Mouse (Mus musculus): ENCODE results near the gene Rbfox1. TPM values are rescaled to one million over a fixed set of nuclear protein-coding genes. Genes with fewer than 3 reads are reported as not detected.

Gene Rbfox1
- polyA plus RNA-seq, 1 experiment: 0.22 TPM

- no peak for TF ChIP-seq FOSL1 (IDR thresholded peaks at IDR 0.05; ENCODE audit: insufficient read depth, low read length, poor library complexity, severe bottlenecking)
- TF ChIP-seq USF1 (IDR thresholded peaks at IDR 0.05; ENCODE audit: low read depth): no peak
- TF ChIP-seq MYOD1 (IDR thresholded peaks at IDR 0.05; ENCODE audit: control insufficient read depth, insufficient read length, low read depth): no peak
- TF ChIP-seq CEBPB (IDR thresholded peaks at IDR 0.05; ENCODE audit: low read depth): no peak
- no peak for TF ChIP-seq MAX (IDR thresholded peaks at IDR 0.05)
- Histone ChIP-seq H3K27me3 (ENCODE audit: control insufficient read depth, insufficient read depth, insufficient read length) (no peaks in the 10 kb centered on the region), H3K4me3 (ENCODE audit: insufficient read depth, poor library complexity, severe bottlenecking) (no peak overlapping the region), H3K79me2 (ENCODE audit: control insufficient read depth, insufficient read depth) (no peaks in the 10 kb centered on the region), H3K36me3 (ENCODE audit: control insufficient read depth, insufficient read depth) (no peaks in the 10 kb centered on the region), H3K79me3 (ENCODE audit: low read depth) (no peaks in the 10 kb centered on the region), H3ac (ENCODE audit: control insufficient read depth, insufficient read length, low read depth) (no peak overlapping the region)
These were observed 212.3 kb downstream of the Rbfox1 start for GRCm38 (mm10) chr16:6097244-6098040.

- H3K4me3 ChIP-seq (ENCODE audit: insufficient read depth, poor library complexity, severe bottlenecking): no peak overlapping the region
- no peaks in the 10 kb centered on the region for H3K79me3 ChIP-seq (ENCODE audit: low read depth)
- no peak overlapping the region for H3ac ChIP-seq (ENCODE audit: control insufficient read depth, insufficient read length, low read depth)
- no peaks in the 10 kb centered on the region for H3K79me2 ChIP-seq (ENCODE audit: control insufficient read depth, insufficient read depth)
- no peaks in the 10 kb centered on the region for H3K36me3 ChIP-seq (ENCODE audit: control insufficient read depth, insufficient read depth)
- no peak for TF ChIP-seq MYOD1 (IDR thresholded peaks at IDR 0.05; ENCODE audit: control insufficient read depth, insufficient read length, low read depth)
- no peak for TF ChIP-seq MYOG (IDR thresholded peaks at IDR 0.05; ENCODE audit: control insufficient read depth, extremely low read depth, insufficient read length)
- no peak for TF ChIP-seq USF1 (IDR thresholded peaks at IDR 0.05; ENCODE audit: low read depth)
- TF ChIP-seq MAX (IDR thresholded peaks at IDR 0.05): no peak
- no peak for TF ChIP-seq FOSL1 (IDR thresholded peaks at IDR 0.05; ENCODE audit: insufficient read depth, low read length, poor library complexity, severe bottlenecking)
- no peak for TF ChIP-seq CTCF (IDR thresholded peaks at IDR 0.05; ENCODE audit: control insufficient read depth, insufficient read depth, insufficient read length)
- no peak for TF ChIP-seq CEBPB (IDR thresholded peaks at IDR 0.05; ENCODE audit: low read depth)
- no peaks in the 10 kb centered on the region for H3K27me3 ChIP-seq (ENCODE audit: control insufficient read depth, insufficient read depth, insufficient read length)
These were observed 213.0 kb downstream of the Rbfox1 start for GRCm38 (mm10) chr16:6098116-6098515.

- H3K27me3 ChIP-seq (ENCODE audit: control insufficient read depth, insufficient read depth, insufficient read length): no peaks in the 10 kb centered on the region
- no peaks in the 10 kb centered on the region for H3K79me2 ChIP-seq (ENCODE audit: control insufficient read depth, insufficient read depth)
- H3ac ChIP-seq (ENCODE audit: control insufficient read depth, insufficient read length, low read depth): no peak overlapping the region
- H3K4me3 ChIP-seq (ENCODE audit: insufficient read depth, poor library complexity, severe bottlenecking): no peak overlapping the region
- no peaks in the 10 kb centered on the region for H3K79me3 ChIP-seq (ENCODE audit: low read depth)
- TF ChIP-seq MYOD1 (IDR thresholded peaks at IDR 0.05; ENCODE audit: control insufficient read depth, insufficient read length, low read depth): no peak
- no peak for TF ChIP-seq MAX (IDR thresholded peaks at IDR 0.05)
- no peak for TF ChIP-seq USF1 (IDR thresholded peaks at IDR 0.05; ENCODE audit: low read depth)
- TF ChIP-seq CTCF (IDR thresholded peaks at IDR 0.05; ENCODE audit: control insufficient read depth, insufficient read depth, insufficient read length): no peak
- no peak for TF ChIP-seq MYOG (IDR thresholded peaks at IDR 0.05; ENCODE audit: control insufficient read depth, extremely low read depth, insufficient read length)
- no peak for TF ChIP-seq CEBPB (IDR thresholded peaks at IDR 0.05; ENCODE audit: low read depth)
- no peak for TF ChIP-seq FOSL1 (IDR thresholded peaks at IDR 0.05; ENCODE audit: insufficient read depth, low read length, poor library complexity, severe bottlenecking)
- no peaks in the 10 kb centered on the region for H3K36me3 ChIP-seq (ENCODE audit: control insufficient read depth, insufficient read depth)
These were observed 214.4 kb downstream of the Rbfox1 start for GRCm38 (mm10) chr16:6099598-6099997.

GRCm38 (mm10) chr16:6100421-6100877 is 215.3 kb downstream of the Rbfox1 start:
- no peaks in the 10 kb centered on the region for H3K36me3 ChIP-seq (ENCODE audit: control insufficient read depth, insufficient read depth)
- no peak overlapping the region for H3ac ChIP-seq (ENCODE audit: control insufficient read depth, insufficient read length, low read depth)
- no peaks in the 10 kb centered on the region for H3K79me3 ChIP-seq (ENCODE audit: low read depth)
- TF ChIP-seq USF1 (IDR thresholded peaks at IDR 0.05; ENCODE audit: low read depth) (no peak), MYOG (IDR thresholded peaks at IDR 0.05; ENCODE audit: control insufficient read depth, extremely low read depth, insufficient read length) (no peak), MYOD1 (IDR thresholded peaks at IDR 0.05; ENCODE audit: control insufficient read depth, insufficient read length, low read depth) (no peak), CTCF (IDR thresholded peaks at IDR 0.05; ENCODE audit: control insufficient read depth, insufficient read depth, insufficient read length) (no peak), MAX (IDR thresholded peaks at IDR 0.05) (no peak), FOSL1 (IDR thresholded peaks at IDR 0.05; ENCODE audit: insufficient read depth, low read length, poor library complexity, severe bottlenecking) (no peak), CEBPB (IDR thresholded peaks at IDR 0.05; ENCODE audit: low read depth) (no peak)
- no peak overlapping the region for H3K4me3 ChIP-seq (ENCODE audit: insufficient read depth, poor library complexity, severe bottlenecking)
- no peaks in the 10 kb centered on the region for H3K79me2 ChIP-seq (ENCODE audit: control insufficient read depth, insufficient read depth)
- H3K27me3 ChIP-seq (ENCODE audit: control insufficient read depth, insufficient read depth, insufficient read length): no peaks in the 10 kb centered on the region

- no peak overlapping the region for H3ac ChIP-seq (ENCODE audit: control insufficient read depth, insufficient read length, low read depth)
- H3K79me2 ChIP-seq (ENCODE audit: control insufficient read depth, insufficient read depth): no peaks in the 10 kb centered on the region
- no peaks in the 10 kb centered on the region for H3K27me3 ChIP-seq (ENCODE audit: control insufficient read depth, insufficient read depth, insufficient read length)
- no peaks in the 10 kb centered on the region for H3K79me3 ChIP-seq (ENCODE audit: low read depth)
- no peaks in the 10 kb centered on the region for H3K36me3 ChIP-seq (ENCODE audit: control insufficient read depth, insufficient read depth)
- H3K4me3 ChIP-seq (ENCODE audit: insufficient read depth, poor library complexity, severe bottlenecking): no peak overlapping the region
- TF ChIP-seq MYOD1 (IDR thresholded peaks at IDR 0.05; ENCODE audit: control insufficient read depth, insufficient read length, low read depth) (no peak), MAX (IDR thresholded peaks at IDR 0.05) (no peak)
These were observed 218.6 kb downstream of the Rbfox1 start for GRCm38 (mm10) chr16:6103713-6104112.

- TF ChIP-seq MYOG (IDR thresholded peaks at IDR 0.05; ENCODE audit: control insufficient read depth, extremely low read depth, insufficient read length) (no peak), MYOD1 (IDR thresholded peaks at IDR 0.05; ENCODE audit: control insufficient read depth, insufficient read length, low read depth) (no peak)
- H3K79me3 ChIP-seq (ENCODE audit: low read depth): no peaks in the 10 kb centered on the region
These were observed 225.0 kb downstream of the Rbfox1 start for GRCm38 (mm10) chr16:6110121-6110520.

More at GRCm38 (mm10) chr16:6110121-6110520, 225.0 kb downstream of the Rbfox1 start:
- Histone ChIP-seq H3ac (ENCODE audit: control insufficient read depth, insufficient read length, low read depth) (no peak overlapping the region), H3K4me3 (ENCODE audit: insufficient read depth, poor library complexity, severe bottlenecking) (no peak overlapping the region), H3K79me2 (ENCODE audit: control insufficient read depth, insufficient read depth) (no peaks in the 10 kb centered on the region), H3K36me3 (ENCODE audit: control insufficient read depth, insufficient read depth) (no peaks in the 10 kb centered on the region), H3K27me3 (ENCODE audit: control insufficient read depth, insufficient read depth, insufficient read length) (no peaks in the 10 kb centered on the region)

All from C2C12 (cell line).